Mouse (Mus musculus) lung, adult 2 months (tissue): ENCODE measurements around the gene Raph1.

Source experiments
- CTCF ChIP-seq: fragments of 200-500 bp; IDR thresholded peaks from 2 replicates; pipeline ENCODE4 v1.5.1; 2011; ENCODE audit warnings: mild to moderate bottlenecking, low read length, control low read depth; ENCODE audit not compliant: insufficient read depth
- POLR2A ChIP-seq: fragments of 200-500 bp; IDR thresholded peaks from 2 replicates; pipeline ENCODE4 v1.6.1; 2011; ENCODE audit warnings: low read depth, mild to moderate bottlenecking, control low read depth, low read length, borderline replicate concordance; ENCODE audit errors: extremely low read depth

DNA sequence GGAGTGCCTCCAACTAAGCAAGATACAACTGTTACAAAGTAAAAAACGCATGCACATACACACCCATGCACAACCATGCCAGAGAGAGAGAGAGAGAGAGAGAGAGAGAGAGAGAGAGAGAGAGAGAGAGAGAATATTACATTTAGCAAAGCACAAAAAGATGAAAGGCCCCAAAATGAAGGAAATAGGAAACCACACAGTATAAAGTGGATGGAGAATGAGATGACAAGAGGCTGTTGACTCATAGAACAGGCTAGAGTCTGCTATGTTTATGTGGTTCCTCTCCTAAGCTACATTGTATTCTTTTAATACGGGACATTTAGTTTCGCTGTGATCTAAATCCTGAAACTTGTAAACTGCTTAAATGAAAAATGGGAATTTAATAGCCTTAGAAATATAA, 27.6 kb downstream of the Raph1 start:
- no peak for TF ChIP-seq POLR2A
- TF ChIP-seq CTCF = no peak
